Mouse (Mus musculus) C2C12 (cell line): ENCODE measurements at regions not wholly inside any gene's neighbourhood (a gene's known extent, or its start where the extent isn't known, plus 50 kb on each side); places are given as distances from the start of the nearest gene placed in this dataset.

Source experiments
- H3K27me3 ChIP-seq: one replicate; pipeline ENCODE4 v1.6.1; 2011; ENCODE audit not compliant: control insufficient read depth, insufficient read depth, insufficient read length
- H3K36me3 ChIP-seq: one replicate; pipeline ENCODE4 v1.6.1; 2011; ENCODE audit not compliant: control insufficient read depth, insufficient read depth
- H3K4me3 ChIP-seq: one replicate; pipeline ENCODE4 v1.5.1; 2011; ENCODE audit warnings: mild to moderate bottlenecking, control low read depth; ENCODE audit not compliant: poor library complexity, insufficient read depth, severe bottlenecking
- H3K79me2 ChIP-seq: one replicate; pipeline ENCODE4 v1.6.1; 2011; ENCODE audit not compliant: control insufficient read depth, insufficient read depth
- H3K79me3 ChIP-seq: one replicate; pipeline ENCODE4 v1.6.1; 2011; ENCODE audit warnings: low read depth, control low read depth
- H3ac ChIP-seq: one replicate; pipeline ENCODE3; 2011; ENCODE audit warnings: low read depth; ENCODE audit not compliant: control insufficient read depth, insufficient read length
- CEBPB ChIP-seq: IDR thresholded peaks from one replicate; pipeline ENCODE4 v1.6.1; 2011; ENCODE audit warnings: low read depth, mild to moderate bottlenecking, control low read depth, moderate library complexity
- CTCF ChIP-seq: IDR thresholded peaks from one replicate; pipeline ENCODE4 v1.5.1; 2011; ENCODE audit not compliant: control insufficient read depth, insufficient read depth, insufficient read length
- FOSL1 ChIP-seq: IDR thresholded peaks from one replicate; pipeline ENCODE4 v1.8.0; 2011; ENCODE audit warnings: mild to moderate bottlenecking, low read length; ENCODE audit not compliant: poor library complexity, insufficient read depth, severe bottlenecking
- MAX ChIP-seq: IDR thresholded peaks from one replicate; pipeline ENCODE4 v1.6.1; 2011; ENCODE audit warnings: mild to moderate bottlenecking, control low read depth
- MYOD1 ChIP-seq: IDR thresholded peaks from one replicate; pipeline ENCODE4 v1.6.1; 2011; ENCODE audit warnings: low read depth; ENCODE audit not compliant: control insufficient read depth, insufficient read length
- MYOG ChIP-seq: IDR thresholded peaks from one replicate; pipeline ENCODE4 v1.6.1; 2011; ENCODE audit not compliant: control insufficient read depth, insufficient read length; ENCODE audit errors: extremely low read depth
- USF1 ChIP-seq: IDR thresholded peaks from one replicate; pipeline ENCODE4 v1.6.1; 2011; ENCODE audit warnings: low read depth, mild to moderate bottlenecking, control low read depth, moderate library complexity

- no peak for TF ChIP-seq CTCF
- TF ChIP-seq MAX: no peak
- no peak for TF ChIP-seq FOSL1
- no peak for TF ChIP-seq MYOD1
- no peak for TF ChIP-seq USF1
- no peak for TF ChIP-seq CEBPB
- no peak for TF ChIP-seq MYOG
- H3K79me3 ChIP-seq: no peaks in the 10 kb centered on the region
- no peak overlapping the region for H3K4me3 ChIP-seq
- H3K36me3 ChIP-seq: no peaks in the 10 kb centered on the region
- H3K27me3 ChIP-seq: no peaks in the 10 kb centered on the region
- no peaks in the 10 kb centered on the region for H3K79me2 ChIP-seq
- H3ac ChIP-seq: peak overlapping the region; percentile 10
Observed at GRCm38 (mm10) chrX:12873698-12874144, 111.8 kb upstream of the Med14 start.

GRCm38 (mm10) chrX:12873230-12873629 lies 111.4 kb upstream of the Med14 start:
- TF ChIP-seq MYOD1 (no peak), FOSL1 (no peak), MAX (no peak), MYOG (no peak), CTCF (no peak), USF1 (no peak), CEBPB (no peak)
- H3K4me3 ChIP-seq: no peak overlapping the region
- H3K79me2 ChIP-seq: no peaks in the 10 kb centered on the region
- no peak overlapping the region for H3ac ChIP-seq
- H3K36me3 ChIP-seq: no peaks in the 10 kb centered on the region
- no peaks in the 10 kb centered on the region for H3K79me3 ChIP-seq
- H3K27me3 ChIP-seq: no peaks in the 10 kb centered on the region

GRCm38 (mm10) chrX:12866885-12867498 lies 105.1 kb upstream of the Med14 start:
- Histone ChIP-seq H3K79me3 (no peaks in the 10 kb centered on the region), H3K4me3 (no peak overlapping the region), H3K79me2 (no peaks in the 10 kb centered on the region), H3K36me3 (no peaks in the 10 kb centered on the region), H3ac (no peak overlapping the region), H3K27me3 (no peaks in the 10 kb centered on the region)
- TF ChIP-seq CTCF (no peak), USF1 (no peak), MYOG (no peak), MYOD1 (no peak), CEBPB (no peak), FOSL1 (no peak), MAX (no peak)

- Histone ChIP-seq H3K27me3 (no peaks in the 10 kb centered on the region), H3K4me3 (no peak overlapping the region), H3K79me2 (no peaks in the 10 kb centered on the region), H3ac (no peak overlapping the region), H3K36me3 (no peaks in the 10 kb centered on the region), H3K79me3 (no peaks in the 10 kb centered on the region)
- TF ChIP-seq MAX (no peak), FOSL1 (no peak), USF1 (no peak)
Observed at GRCm38 (mm10) chrX:12866176-12866575, 104.3 kb upstream of the Med14 start.

- Histone ChIP-seq H3K27me3 (no peaks in the 10 kb centered on the region), H3K79me2 (no peaks in the 10 kb centered on the region), H3K79me3 (no peaks in the 10 kb centered on the region), H3K36me3 (no peaks in the 10 kb centered on the region), H3ac (no peak overlapping the region), H3K4me3 (no peak overlapping the region)
- TF ChIP-seq MAX: no peak
- no peak for TF ChIP-seq FOSL1
- no peak for TF ChIP-seq MYOG
- TF ChIP-seq MYOD1: no peak
- no peak for TF ChIP-seq CTCF
- TF ChIP-seq CEBPB: no peak
- no peak for TF ChIP-seq USF1
Observed at GRCm38 (mm10) chrX:12860168-12860567, 98.3 kb upstream of the Med14 start.

GRCm38 (mm10) chrX:12858757-12859156 lies 96.9 kb upstream of the Med14 start:
- no peaks in the 10 kb centered on the region for H3K79me2 ChIP-seq
- H3K36me3 ChIP-seq: no peaks in the 10 kb centered on the region
- no peaks in the 10 kb centered on the region for H3K79me3 ChIP-seq
- H3K27me3 ChIP-seq: no peaks in the 10 kb centered on the region
- H3ac ChIP-seq: no peak overlapping the region
- TF ChIP-seq CEBPB (no peak), USF1 (no peak), CTCF (no peak), FOSL1 (no peak), MYOD1 (no peak), MAX (no peak), MYOG (no peak)
- no peak overlapping the region for H3K4me3 ChIP-seq
